Mouse (Mus musculus) bone marrow, adult 2 months (tissue): Measurements from ENCODE around the gene Itgb1bp2.

Experiments
- CTCF ChIP-seq: fragments of 200-500 bp; IDR thresholded peaks from 2 replicates; pipeline ENCODE4 v1.5.1; 2011; ENCODE audit warnings: low read length, control low read depth; ENCODE audit not compliant: control insufficient read depth, insufficient read depth
- POLR2A ChIP-seq: fragments of 200-500 bp; IDR thresholded peaks from 2 replicates; pipeline ENCODE4 v1.6.1; 2011; ENCODE audit warnings: low read depth, mild to moderate bottlenecking, control low read depth, low read length, borderline replicate concordance; ENCODE audit not compliant: control insufficient read depth

- no peak for TF ChIP-seq POLR2A
- no peak for TF ChIP-seq CTCF
These were observed 23.3 kb downstream of the Itgb1bp2 start for GRCm38 (mm10) chrX:101472202-101472601.
